ENCODE assay signal across 15 mouse cellular contexts in genomic region chr7:131042657-131043056, GRCm38 (mm10). TPM values are rescaled to one million over a fixed set of nuclear protein-coding genes. Genes with fewer than 3 reads are reported as not detected.
DNase-seq lines count a peak whose midpoint lies in the region; ATAC-seq and TF ChIP-seq lines count a peak whose summit lies in the region.
"Had no signal": no experiment of that assay in that cellular context is flagged by ENCODE, and none has a peak within 500 bp of the region (broad histone marks: within the 10 kb centered on the region; RNA-seq: fewer than 3 reads in every experiment).

No protein-coding gene starts in this region.

- no peaks in the 10 kb centered on the region for H3K27me3 ChIP-seq in heart, embryonic 16.5 days (ENCODE audit: control insufficient read depth, insufficient read depth, low read length)
- H3K27me3 ChIP-seq in heart, embryonic 10.5 days (ENCODE audit: insufficient read depth, poor library complexity, severe bottlenecking): no peaks in the 10 kb centered on the region
- no peaks in the 10 kb centered on the region for H3K27me3 ChIP-seq in liver, postnatal 0 days (ENCODE audit: insufficient read depth, low read length)
- no peaks in the 10 kb centered on the region for H3K27me3 ChIP-seq in liver, embryonic 11.5 days (replicated peaks; ENCODE audit: control insufficient read depth, insufficient read depth, low read length)
- H3K27me3 ChIP-seq: limb, embryonic 13.5 days had no signal

- peak; percentile 55; the same call in 1 of the 2 replicates for ATAC-seq in heart, embryonic 16.5 days (replicated peaks; ENCODE audit: extremely low read depth, insufficient read depth, low FRiP score)
- ATAC-seq in liver, postnatal 0 days: no peak
- ATAC-seq in liver, embryonic 11.5 days (replicated peaks; ENCODE audit: low FRiP score): no peak
- ATAC-seq: forebrain, embryonic 16.5 days had no signal

- no peak overlapping the region for H3K27ac ChIP-seq in heart, embryonic 16.5 days (ENCODE audit: low read length)
- no peak overlapping the region for H3K27ac ChIP-seq in heart, embryonic 10.5 days
- no peak overlapping the region for H3K27ac ChIP-seq in liver, postnatal 0 days (ENCODE audit: low read depth)
- H3K27ac ChIP-seq in liver, embryonic 11.5 days (ENCODE audit: low read depth, low read length): no peak overlapping the region
- H3K27ac ChIP-seq: heart, embryonic 13.5 days; limb, embryonic 13.5 days had no signal

- H3K9ac ChIP-seq in heart, embryonic 16.5 days (ENCODE audit: low read length): no peak overlapping the region
- H3K9ac ChIP-seq in liver, postnatal 0 days (replicated peaks): no peak overlapping the region
- no peak overlapping the region for H3K9ac ChIP-seq in liver, embryonic 11.5 days (ENCODE audit: low read depth, low read length)
- H3K9ac ChIP-seq: heart, embryonic 13.5 days; limb, embryonic 13.5 days had no signal

- no peaks in the 10 kb centered on the region for H3K4me1 ChIP-seq in heart, embryonic 16.5 days (ENCODE audit: control insufficient read depth, insufficient read depth, low read length)
- peaks cover 4% of the 10 kb centered on the region for H3K4me1 ChIP-seq in heart, embryonic 10.5 days
- no peaks in the 10 kb centered on the region for H3K4me1 ChIP-seq in liver, postnatal 0 days (ENCODE audit: insufficient read depth)
- no peaks in the 10 kb centered on the region for H3K4me1 ChIP-seq in liver, embryonic 11.5 days (replicated peaks; ENCODE audit: control insufficient read depth, insufficient read depth, low read length)
- H3K4me1 ChIP-seq: limb, embryonic 13.5 days had no signal

- H3K4me3 ChIP-seq in heart, embryonic 16.5 days (ENCODE audit: low read length): no peak overlapping the region
- H3K4me3 ChIP-seq in heart, embryonic 10.5 days: no peak overlapping the region
- H3K4me3 ChIP-seq in liver, postnatal 0 days (ENCODE audit: low read depth, low read length): no peak overlapping the region
- no peak overlapping the region for H3K4me3 ChIP-seq in liver, embryonic 11.5 days (ENCODE audit: low read depth, low read length)
- H3K4me3 ChIP-seq: heart, embryonic 13.5 days; limb, embryonic 13.5 days had no signal

- DNase-seq in heart, embryonic 10.5 days (ENCODE audit: low spot score): no peak
- DNase-seq in liver, postnatal 0 days: no peak
- no peak for DNase-seq in liver, embryonic 11.5 days (ENCODE audit: low spot score)
- DNase-seq in T-cell, adult 2 months (ENCODE audit: low spot score): peak; percentile 12
- DNase-seq in mesoderm, embryonic 11.5 days (ENCODE audit: low read depth, low spot score): peak; percentile 45
- DNase-seq in thymus, postnatal 36 days: no peak
- no peak for DNase-seq in spleen, postnatal 14 days (ENCODE audit: low spot score in 2 of 2)
- DNase-seq: adrenal gland, postnatal 25 days; cerebellum, postnatal 36 days; thymus, adult 2 months had no signal

- H3K9me3 ChIP-seq in heart, embryonic 16.5 days (replicated peaks; ENCODE audit: control insufficient read depth, low read length): no peaks in the 10 kb centered on the region
- no peaks in the 10 kb centered on the region for H3K9me3 ChIP-seq in heart, embryonic 10.5 days
- no peaks in the 10 kb centered on the region for H3K9me3 ChIP-seq in liver, postnatal 0 days (ENCODE audit: low read length)
- H3K9me3 ChIP-seq in liver, embryonic 11.5 days (ENCODE audit: control insufficient read depth, low read length): no peaks in the 10 kb centered on the region
- H3K9me3 ChIP-seq: heart, embryonic 13.5 days; limb, embryonic 13.5 days had no signal

- no peak overlapping the region for H3K4me2 ChIP-seq in heart, embryonic 16.5 days (ENCODE audit: low read depth, low read length)
- no peak overlapping the region for H3K4me2 ChIP-seq in liver, postnatal 0 days (ENCODE audit: low read depth, low read length)
- H3K4me2 ChIP-seq in liver, embryonic 11.5 days: no peak overlapping the region
- H3K4me2 ChIP-seq: heart, embryonic 13.5 days; limb, embryonic 13.5 days had no signal

- peak; percentile 42 for TF ChIP-seq CTCF in liver, postnatal 0 days (IDR thresholded peaks at IDR 0.05; ENCODE audit: low read depth)

- 55% methylated on average over 1 of the region's 1 CpGs for WGBS in heart, embryonic 16.5 days
- 36% methylated on average over 1 of the region's 1 CpGs for WGBS in heart, embryonic 10.5 days
- 54% methylated on average over 1 of the region's 1 CpGs for WGBS in liver, postnatal 0 days (ENCODE audit: insufficient replicate concordance)
- 58% methylated on average over 1 of the region's 1 CpGs for WGBS in liver, embryonic 11.5 days

- no peaks in the 10 kb centered on the region for H3K36me3 ChIP-seq in heart, embryonic 16.5 days (ENCODE audit: control insufficient read depth, insufficient read depth)
- H3K36me3 ChIP-seq in heart, embryonic 10.5 days: no peaks in the 10 kb centered on the region
- H3K36me3 ChIP-seq in liver, postnatal 0 days (replicated peaks; ENCODE audit: insufficient read depth, low read length): no peaks in the 10 kb centered on the region
- no peaks in the 10 kb centered on the region for H3K36me3 ChIP-seq in liver, embryonic 11.5 days (ENCODE audit: control insufficient read depth, insufficient read depth, low read length)
- H3K36me3 ChIP-seq: heart, embryonic 13.5 days; limb, embryonic 13.5 days had no signal

- TF ChIP-seq EP300 in liver, postnatal 0 days (IDR thresholded peaks at IDR 0.05; ENCODE audit: low read depth): no peak

RNA-seq across cellular contexts. Expression of gene Dmbt1, which starts 10.8 kb away (rescaled TPM):
- polyA plus RNA-seq in heart, embryonic 16.5 days (2015; fragmentation: Nextera tagmentation; extraction: Ambion mirVana): 0.29 TPM in 1 of 2 replicates, not detected in the other
- polyA plus RNA-seq in heart, embryonic 10.5 days (2016; fragmentation: Nextera tagmentation; extraction: Ambion mirVana): 0.04 TPM in 1 of 2 replicates, not detected in the other
- 0.27 and 1.2 TPM in 2 replicates for polyA plus RNA-seq in liver, postnatal 0 days (2015; fragmentation: Nextera tagmentation; extraction: Ambion mirVana)
- polyA plus RNA-seq in liver, embryonic 11.5 days (2014; fragmentation: Nextera tagmentation; extraction: Ambion mirVana): not detected in 2 replicates
- polyA plus RNA-seq: forebrain, embryonic 16.5 days; heart, embryonic 13.5 days; kidney, embryonic 16.5 days had no signal

Comparison
In these comparisons a context has a peak if more than half of its experiments do, and no peak if none do; other contexts are left out.
1. DNase-seq: peak in T-cell, adult 2 months (single experiment) and mesoderm, embryonic 11.5 days (single experiment); none in heart, embryonic 10.5 days (single experiment), liver, postnatal 0 days (single experiment), liver, embryonic 11.5 days (single experiment), thymus, postnatal 36 days (0 of 2) and spleen, postnatal 14 days (0 of 2).